Mouse (Mus musculus) spleen, postnatal 10 days (tissue): Measurements from ENCODE around the gene Boc.

Source experiments
- DNase-seq, 2 experiments: peaks; one replicate each; pipeline ENCODE4 v3.0.0; 2021 to 2022; ENCODE audit warnings: low spot score in 2 of 2

Boc gene

DNA sequence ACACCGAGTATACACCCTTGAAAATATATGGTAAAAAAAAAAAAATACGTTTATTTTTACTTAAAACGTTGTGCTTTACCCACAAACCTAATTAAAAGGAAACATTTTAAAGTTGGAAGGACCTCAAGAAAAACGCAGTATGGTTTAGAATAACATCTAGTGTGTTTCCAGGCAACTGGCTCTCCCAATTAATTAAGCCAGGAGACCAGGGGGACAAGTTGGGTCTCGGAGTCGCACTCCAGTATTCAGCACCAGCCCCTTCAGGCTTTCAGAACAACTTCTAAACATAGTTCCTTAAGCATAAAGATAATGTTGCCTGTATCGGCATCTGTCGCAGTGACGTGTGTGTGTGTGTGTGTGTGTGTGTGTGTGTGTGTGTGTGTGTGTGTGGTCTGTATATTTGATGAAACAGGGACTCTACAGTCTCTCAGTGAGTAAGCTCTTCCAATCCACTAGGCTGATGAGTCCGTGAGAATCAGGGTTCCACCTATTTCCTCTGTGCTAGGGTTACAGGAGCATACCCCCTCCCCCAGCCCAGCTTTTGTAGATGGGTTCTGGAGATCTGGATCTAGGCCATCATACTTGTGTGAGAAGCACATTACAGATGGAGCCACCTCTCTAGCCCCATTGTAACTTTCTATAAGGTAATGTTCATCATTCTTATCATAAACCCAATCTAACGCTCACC, 31.3 kb downstream of the Boc start:
- DNase-seq, result no peak

- no peak for DNase-seq
These were observed 32.0 kb downstream of the Boc start for GRCm38 (mm10) chr16:44526689-44527088.

DNA sequence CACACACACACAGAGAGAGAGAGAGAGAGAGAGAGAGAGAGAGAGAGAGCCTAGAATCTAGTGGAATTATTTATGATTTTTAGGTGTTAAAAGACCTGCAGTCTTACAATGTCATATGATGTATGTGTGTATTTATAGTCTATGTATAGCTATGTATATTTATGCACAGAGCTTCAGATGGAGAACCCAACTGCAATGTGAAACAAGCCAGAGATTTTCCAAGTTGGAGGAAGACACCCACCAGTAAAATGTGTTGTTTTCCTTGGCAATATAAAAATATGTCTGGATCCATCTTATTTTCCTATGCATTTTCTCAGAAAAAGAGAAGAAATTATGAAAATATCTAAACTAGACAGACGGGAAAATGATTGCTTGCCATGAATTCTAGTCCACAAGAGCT, 32.7 kb downstream of the Boc start:
- DNase-seq, result no peak

GRCm38 (mm10) chr16:44523595-44523994, 35.1 kb downstream of the Boc start:
- DNase-seq, result no peak

DNA sequence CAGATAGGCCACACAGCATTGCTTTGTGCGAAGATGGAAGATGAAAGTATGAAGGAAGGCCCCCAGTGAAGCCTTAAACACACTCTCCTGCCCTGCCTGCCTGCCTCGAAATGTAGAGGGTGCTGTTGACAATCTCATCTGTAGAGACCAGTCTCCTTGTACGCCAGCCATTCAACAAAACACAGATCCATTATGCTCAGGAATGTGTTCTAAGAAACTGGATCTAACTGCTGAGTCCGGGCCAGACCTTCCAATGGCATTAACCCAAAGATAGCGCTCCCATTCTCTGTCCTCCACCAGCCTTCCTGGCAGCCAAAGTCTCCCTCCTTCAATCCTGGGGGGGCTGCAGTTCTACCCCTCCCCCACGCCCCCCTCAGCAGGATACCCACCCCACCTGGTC, 42.2 kb downstream of the Boc start:
- no peak for DNase-seq

DNA sequence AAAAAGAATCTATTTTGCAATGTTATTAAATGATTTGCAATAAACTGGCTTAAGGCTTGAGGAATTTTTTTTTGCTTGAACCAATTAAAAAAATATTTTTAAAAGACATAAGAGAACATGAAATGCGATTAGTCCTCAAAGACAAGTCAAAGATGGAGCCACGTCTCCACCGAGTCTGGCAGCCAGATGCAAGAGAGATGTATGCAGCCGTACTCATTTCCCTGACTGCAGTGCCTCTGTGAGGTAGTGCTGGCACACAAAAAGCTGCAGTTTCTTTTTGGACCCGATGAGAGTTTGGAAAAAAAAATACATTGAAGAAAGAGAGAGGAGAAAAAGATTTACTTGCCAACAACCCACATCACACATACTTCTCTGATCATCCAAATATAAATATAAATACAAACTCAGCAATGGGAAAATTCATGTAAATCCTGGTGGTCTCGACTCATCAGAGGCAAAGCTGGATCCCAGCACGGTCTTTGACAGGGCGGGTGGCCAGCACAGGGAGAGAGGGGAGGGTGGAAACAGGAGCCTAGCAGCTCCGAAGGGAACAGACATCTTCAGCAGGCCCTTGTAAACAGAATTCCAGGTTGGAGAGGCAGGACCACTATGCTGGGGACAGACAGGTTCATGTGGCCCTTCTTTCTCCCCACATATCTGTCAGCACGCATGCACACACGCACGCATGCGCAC, 48.0 kb downstream of the Boc start:
- no peak for DNase-seq

DNA sequence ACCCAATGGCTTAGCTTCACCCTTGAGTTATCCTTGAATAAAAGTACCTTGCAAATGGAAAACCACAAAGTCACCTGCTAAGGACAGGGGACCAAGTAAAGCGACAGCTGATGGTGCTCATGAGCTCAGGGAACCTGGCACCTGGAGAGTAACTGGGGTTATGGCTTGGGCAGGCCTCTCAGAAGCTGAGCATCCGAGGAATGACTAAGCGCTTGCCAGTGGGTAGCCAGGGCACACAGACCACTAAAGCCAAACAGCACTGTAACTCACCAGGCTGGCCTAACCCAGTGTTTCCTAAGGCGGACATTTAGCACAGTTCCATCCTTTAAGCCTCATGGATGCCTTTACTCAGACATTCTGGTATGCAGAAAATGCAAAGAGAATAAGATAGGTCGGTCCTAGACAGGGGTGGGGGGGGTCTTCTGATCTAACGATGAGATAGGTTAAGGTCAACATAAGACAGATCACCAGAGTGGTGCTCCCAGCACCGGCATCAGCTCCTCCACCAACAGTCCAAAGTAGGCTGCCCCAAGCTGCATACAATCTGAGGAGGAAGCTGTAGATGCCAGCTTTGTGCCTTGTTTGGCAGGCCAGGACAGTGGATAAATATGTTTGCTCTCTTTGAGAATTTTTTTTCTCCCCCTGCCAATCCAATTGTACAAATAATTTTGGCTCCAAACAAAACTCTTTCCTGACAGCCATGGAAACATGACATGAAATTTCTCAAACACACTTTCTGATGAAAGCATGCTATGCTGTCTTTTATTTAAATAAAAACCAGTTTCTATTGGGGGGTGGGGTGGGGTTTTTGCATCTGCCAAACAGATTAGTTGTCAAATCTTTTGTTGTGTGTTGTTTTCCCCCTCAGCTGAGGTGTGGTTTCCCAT, 49.0 kb downstream of the Boc start:
- DNase-seq, result no peak

DNA sequence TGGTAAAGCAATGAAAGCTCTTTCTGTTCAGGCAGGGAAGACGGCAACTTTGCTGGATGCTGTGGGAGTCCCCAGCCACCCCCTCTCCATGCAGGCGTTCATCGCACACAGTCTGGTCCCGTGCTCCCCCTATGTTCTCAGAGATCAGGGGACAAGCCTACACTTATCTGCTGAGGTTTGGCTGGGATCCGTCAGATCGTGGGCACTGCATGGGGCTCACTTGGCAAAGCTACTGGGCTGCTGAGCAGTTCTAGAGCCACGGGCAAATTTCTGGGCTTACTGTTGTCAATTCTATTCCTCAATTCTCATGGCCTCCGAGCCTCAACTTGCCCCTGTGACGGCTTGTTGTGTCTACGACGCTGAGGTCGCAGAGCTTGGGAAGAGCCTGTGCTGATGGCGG, 49.9 kb downstream of the Boc start:
- DNase-seq, result no peak

GRCm38 (mm10) chr16:44508025-44508424, 50.7 kb downstream of the Boc start:
- DNase-seq, result no peak

DNA sequence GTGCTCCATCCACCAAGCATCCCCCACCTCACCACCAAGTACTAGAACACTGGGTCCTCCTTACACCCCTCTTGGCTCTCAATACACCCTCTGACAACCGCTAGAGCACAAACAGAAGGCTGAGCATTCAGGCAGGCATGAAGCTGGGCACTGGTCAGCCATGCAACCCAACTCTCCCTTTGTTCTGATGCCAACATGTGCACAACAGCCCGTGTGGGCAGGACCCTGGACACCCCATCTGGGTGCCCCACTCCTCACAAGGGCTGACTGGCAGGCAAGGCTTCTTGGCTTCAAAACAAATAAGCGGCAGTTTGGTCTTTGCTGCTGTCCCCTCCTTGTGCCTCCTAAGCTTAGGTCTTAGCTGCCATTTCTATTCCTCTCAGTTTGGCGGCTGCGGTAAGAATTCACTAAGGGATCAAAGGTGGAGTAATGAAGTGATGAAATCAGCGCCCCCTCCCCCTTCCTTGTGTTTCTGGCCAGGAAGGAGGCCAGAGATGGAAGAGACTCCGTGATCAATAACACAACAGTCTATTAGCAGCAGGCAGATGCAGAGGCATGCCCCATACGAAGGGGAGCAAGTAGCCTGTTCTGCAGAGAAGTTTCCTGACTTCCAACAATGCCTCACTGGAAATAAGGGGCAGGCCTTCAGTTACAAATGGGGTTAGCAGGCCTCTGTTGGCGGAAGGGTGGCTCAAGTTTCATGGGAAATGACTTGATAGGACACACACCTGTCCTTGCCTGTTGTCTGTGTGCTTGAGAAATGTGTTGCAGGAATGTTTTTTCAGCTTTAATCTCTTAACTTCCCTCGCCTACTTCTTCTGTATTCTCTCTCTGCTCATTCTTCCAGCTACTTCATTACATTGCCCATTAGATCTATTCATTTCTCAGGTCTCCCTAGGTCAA, 51.4 kb downstream of the Boc start:
- DNase-seq, result no peak

DNA sequence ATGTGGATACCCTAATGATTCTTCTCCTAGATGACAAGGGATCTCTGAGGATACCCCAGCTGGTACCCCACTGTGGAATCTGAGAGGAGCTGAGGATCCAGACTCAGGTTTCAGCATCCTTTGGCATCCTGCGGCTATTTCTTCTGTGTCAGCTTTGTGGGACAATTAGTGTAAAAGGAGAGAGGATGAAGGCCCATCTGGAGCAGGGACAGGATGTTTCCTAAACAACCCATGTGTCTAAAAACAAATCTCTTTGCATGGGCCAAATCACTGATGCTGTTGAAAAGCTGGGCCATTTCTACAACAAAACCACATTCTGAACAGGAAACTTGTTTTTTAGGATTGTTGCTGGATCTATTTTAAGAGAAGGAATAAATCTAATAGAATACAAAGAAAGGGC, 53.5 kb downstream of the Boc start:
- no peak for DNase-seq

DNA sequence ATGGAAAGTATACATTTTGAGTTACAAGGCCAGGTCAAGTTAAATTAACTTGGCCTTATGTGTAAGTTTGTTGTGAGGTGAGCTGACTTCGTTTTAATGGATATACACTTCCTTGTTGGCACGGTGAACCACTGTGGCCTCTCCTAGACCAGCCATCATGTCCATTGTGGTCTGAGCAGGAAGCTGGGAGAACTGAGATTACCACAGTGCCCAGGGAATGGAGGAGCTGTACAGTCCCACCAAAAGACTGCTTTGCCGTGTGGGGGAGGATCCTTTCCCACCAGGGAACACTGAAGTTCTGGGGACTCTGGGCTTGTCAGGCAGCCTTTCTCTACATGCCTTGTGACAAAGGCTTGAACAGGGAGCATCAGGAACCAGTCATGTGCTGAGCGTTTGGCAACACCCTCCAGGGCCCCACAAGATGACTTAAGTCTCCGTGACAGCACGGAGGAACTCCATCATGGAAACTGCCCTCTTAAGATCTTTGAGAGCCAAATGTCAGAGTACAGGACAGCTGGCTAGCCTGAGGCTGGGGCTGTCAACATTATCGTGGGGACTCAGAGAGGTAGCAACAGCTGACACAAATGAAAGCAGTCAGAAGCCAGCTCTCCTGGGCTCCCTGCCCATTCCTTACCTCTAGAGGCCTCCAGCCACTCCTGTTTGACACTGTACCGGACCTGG, 55.7 kb downstream of the Boc start:
- DNase-seq, result no peak

- no peak for DNase-seq
These were observed 56.4 kb downstream of the Boc start for GRCm38 (mm10) chr16:44502325-44502724.

DNA sequence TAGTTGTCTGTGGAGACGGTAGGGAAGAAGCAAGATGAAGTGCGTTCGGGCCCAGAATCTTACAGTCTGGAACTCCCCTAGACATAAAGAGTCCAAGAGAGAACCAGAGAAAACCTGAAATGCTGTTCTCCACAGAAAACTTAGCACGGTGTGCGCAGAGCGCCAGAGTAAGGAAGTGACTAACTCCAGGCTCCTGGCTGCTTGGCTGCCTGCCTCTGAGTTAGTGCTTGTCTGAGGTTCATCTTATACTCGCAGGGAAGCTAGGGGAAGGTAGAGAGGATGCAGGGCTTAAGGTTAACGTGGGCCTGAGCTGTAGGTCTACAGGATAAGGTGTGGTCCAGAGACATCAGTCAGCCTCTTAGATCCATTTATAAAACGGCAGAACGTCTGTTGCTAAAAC, 56.9 kb downstream of the Boc start:
- no peak for DNase-seq

GRCm38 (mm10) chr16:44498447-44498846, 60.2 kb downstream of the Boc start:
- no peak for DNase-seq

GRCm38 (mm10) chr16:44496971-44497464, 61.7 kb downstream of the Boc start:
- DNase-seq, result peak in 1 of 2 experiments; percentile 27

DNA sequence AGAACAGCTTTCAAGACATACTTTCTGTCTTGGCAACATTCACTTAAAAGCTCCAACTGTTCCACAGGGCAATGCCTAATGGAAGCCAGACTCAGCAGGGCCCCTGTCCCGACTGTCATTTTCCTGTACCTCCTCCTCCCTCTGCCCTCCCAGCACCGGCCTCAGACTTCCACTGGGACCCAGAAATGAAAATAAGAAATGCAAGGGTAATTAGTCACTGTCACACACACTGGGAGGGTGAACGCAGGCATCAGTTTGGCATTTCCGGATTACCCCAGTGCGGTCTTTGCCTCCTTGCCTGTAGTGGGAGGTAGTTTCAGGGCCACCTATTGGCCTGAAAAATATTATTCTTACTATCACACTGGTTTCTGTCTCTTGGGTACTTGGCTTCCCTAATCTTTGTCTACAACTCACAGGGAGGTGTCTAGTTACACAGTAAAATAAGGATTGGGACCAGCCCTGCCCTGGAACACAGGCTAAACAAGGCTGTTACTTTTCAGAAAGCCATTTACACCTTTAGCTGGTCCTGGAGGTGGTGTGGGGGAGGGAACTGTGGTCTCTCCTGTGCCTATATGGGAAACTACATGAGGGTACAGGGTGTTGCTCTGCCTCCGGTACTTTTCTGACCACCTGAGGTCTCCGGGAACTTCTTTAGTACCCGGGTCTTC, 64.1 kb downstream of the Boc start:
- DNase-seq, result no peak

DNA sequence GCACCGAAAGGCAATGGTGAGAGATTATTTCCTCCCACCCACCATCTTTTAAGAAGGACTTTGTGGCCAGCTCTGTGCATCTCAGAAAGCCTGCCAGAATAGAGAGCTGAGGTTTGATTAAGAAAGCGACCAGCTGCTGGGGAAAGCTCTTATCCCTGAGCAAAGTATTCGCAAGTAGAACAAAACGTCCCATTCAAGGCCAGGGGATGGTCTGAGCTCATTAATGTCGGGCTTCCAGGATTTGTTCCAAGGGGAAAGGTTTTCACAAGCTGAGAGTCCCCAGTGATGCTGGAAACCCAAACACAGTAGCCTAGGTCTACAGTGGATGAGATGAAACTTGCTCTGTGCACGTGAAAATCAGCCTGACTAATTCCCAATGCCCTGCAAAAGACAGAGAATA, 64.8 kb downstream of the Boc start:
- DNase-seq, result no peak

DNA sequence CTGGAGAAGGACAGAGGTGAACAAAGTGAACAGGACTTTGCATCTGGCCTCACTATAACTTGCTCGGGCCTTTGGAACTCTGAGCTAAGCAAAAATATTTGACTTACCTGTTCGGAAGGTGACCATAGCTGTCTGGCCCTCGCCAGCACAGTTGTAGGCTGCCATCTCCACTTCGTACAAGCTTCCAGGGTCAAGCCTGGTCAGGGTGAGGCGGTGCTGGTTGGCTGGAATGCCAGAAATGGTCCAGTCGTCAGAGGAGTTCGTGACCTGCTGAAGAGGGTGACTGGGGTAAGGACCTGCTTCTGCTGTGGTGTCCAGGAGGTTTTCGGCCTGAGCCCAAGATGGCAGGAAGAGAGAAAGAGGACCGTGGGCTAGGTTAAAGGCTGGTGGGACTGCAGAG, 66.0 kb downstream of the Boc start:
- DNase-seq, result no peak

DNA sequence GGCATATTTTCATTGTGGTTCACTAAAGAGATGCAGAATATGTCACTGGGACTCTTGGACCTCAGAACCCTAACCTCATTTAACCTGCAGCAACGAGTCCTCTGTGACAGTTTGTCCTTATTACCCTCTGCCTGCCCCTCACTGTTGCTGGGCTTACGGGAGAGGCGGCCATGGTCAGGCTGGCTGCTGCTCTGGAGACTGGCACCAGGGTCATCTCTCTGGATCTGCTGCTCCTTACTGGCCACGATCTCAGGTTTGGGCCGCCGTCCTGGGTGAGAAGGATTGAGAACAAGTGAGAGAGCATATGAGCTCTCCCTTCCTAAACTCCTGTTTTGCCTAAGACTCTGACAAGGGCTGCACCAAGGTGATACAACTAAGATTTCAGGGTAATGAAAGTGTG, 66.5 kb downstream of the Boc start:
- no peak for DNase-seq
